Mouse (Mus musculus): ENCODE data around the gene Trim50. TPM values are rescaled to one million over a fixed set of nuclear protein-coding genes. Genes with fewer than 3 reads are reported as not detected.

Trim50 gene
- not detected in 2 replicates for polyA plus RNA-seq (2015; fragmentation: Nextera tagmentation; extraction: Ambion mirVana)

- Histone ChIP-seq H3K4me1 (0 out of 2 replicates have a peak, but pooled peaks cover 5% of the 10 kb centered on the region), H3K27ac (no peak within 1 kb of the TSS), H3K36me3 (no peaks in the 10 kb centered on the region), H3K4me3 (no peak within 1 kb of the TSS), H3K9me3 (peaks cover 13% of the 10 kb centered on the region), H3K27me3 (peaks cover 29% of the 10 kb centered on the region), H3K9ac (no peak within 1 kb of the TSS), H3K4me2 (replicated peaks) (0 out of 2 replicates have a peak within 1 kb of the TSS, but pooled peaks have one; percentile 19)
- 50% methylated on average over 9 of the region's 9 CpGs for WGBS
- no peak for ATAC-seq (ENCODE audit: low FRiP score, low read depth)
These were observed at the start of gene Trim50 for GRCm38 (mm10) chr5:135352995-135353394. TSS of gene Trim50 (plus strand) at chr5:135353295.

GRCm38 (mm10) chr5:135306321-135306965 lies 46.7 kb upstream of the Trim50 start:
- Histone ChIP-seq H3K4me3 (no peak overlapping the region), H3K4me2 (replicated peaks) (no peak overlapping the region), H3K36me3 (no peaks in the 10 kb centered on the region), H3K9me3 (no peaks in the 10 kb centered on the region), H3K27me3 (peaks cover 12% of the 10 kb centered on the region), H3K9ac (no peak overlapping the region), H3K4me1 (no peaks in the 10 kb centered on the region), H3K27ac (no peak overlapping the region)
- WGBS: 51% methylated on average over 10 of the region's 10 CpGs
- no peak for ATAC-seq (ENCODE audit: low FRiP score, low read depth)

- H3K36me3 ChIP-seq: no peaks in the 10 kb centered on the region
- peaks cover 7% of the 10 kb centered on the region; the same call in 1 of the 2 replicates for H3K4me1 ChIP-seq
- H3K27me3 ChIP-seq: peaks cover 2% of the 10 kb centered on the region; the same call in 1 of the 2 replicates
- ATAC-seq (ENCODE audit: low FRiP score, low read depth): no peak
- H3K27ac ChIP-seq: no peak overlapping the region
- no peak overlapping the region for H3K9ac ChIP-seq
- H3K4me3 ChIP-seq: no peak overlapping the region
- H3K4me2 ChIP-seq (replicated peaks): no peak overlapping the region
- H3K9me3 ChIP-seq: no peaks in the 10 kb centered on the region
- 71% methylated on average over 3 of the region's 3 CpGs for WGBS
These were observed 36.9 kb upstream of the Trim50 start for GRCm38 (mm10) chr5:135316177-135316576.

- WGBS: 65% methylated on average over 2 of the region's 2 CpGs
- no peak for ATAC-seq (ENCODE audit: low FRiP score, low read depth)
These were observed 33.2 kb upstream of the Trim50 start for GRCm38 (mm10) chr5:135319856-135320255.

GRCm38 (mm10) chr5:135322197-135322596 lies 30.9 kb upstream of the Trim50 start:
- H3K36me3 ChIP-seq: no peaks in the 10 kb centered on the region
- H3K4me1 ChIP-seq: 0 out of 2 replicates have a peak, but pooled peaks cover 2% of the 10 kb centered on the region
- no peak for ATAC-seq (ENCODE audit: low FRiP score, low read depth)
- H3K9me3 ChIP-seq: no peaks in the 10 kb centered on the region
- H3K4me3 ChIP-seq: no peak overlapping the region
- H3K27ac ChIP-seq: no peak overlapping the region
- WGBS: 85% methylated on average over 1 of the region's 1 CpGs
- H3K27me3 ChIP-seq: peaks cover 2% of the 10 kb centered on the region; the same call in 1 of the 2 replicates
- H3K4me2 ChIP-seq (replicated peaks): no peak overlapping the region
- H3K9ac ChIP-seq: no peak overlapping the region

More at GRCm38 (mm10) chr5:135319856-135320255, 33.2 kb upstream of the Trim50 start:
- no peaks in the 10 kb centered on the region; the same call in 1 of the 2 replicates for H3K27me3 ChIP-seq
- no peaks in the 10 kb centered on the region for H3K36me3 ChIP-seq
- H3K4me2 ChIP-seq (replicated peaks): no peak overlapping the region
- 0 out of 2 replicates have a peak overlapping the region, but pooled peaks have one; percentile 13 for H3K9ac ChIP-seq
- peaks cover 7% of the 10 kb centered on the region; the same call in 1 of the 2 replicates for H3K4me1 ChIP-seq
- H3K9me3 ChIP-seq: no peaks in the 10 kb centered on the region
- H3K4me3 ChIP-seq: no peak overlapping the region
- no peak overlapping the region for H3K27ac ChIP-seq

- no peak overlapping the region for H3K4me3 ChIP-seq
- no peaks in the 10 kb centered on the region for H3K4me1 ChIP-seq
- H3K36me3 ChIP-seq: no peaks in the 10 kb centered on the region
- 0 out of 2 replicates have a peak, but pooled peaks cover 2% of the 10 kb centered on the region for H3K27me3 ChIP-seq
- no peak for ATAC-seq (ENCODE audit: low FRiP score, low read depth)
- H3K4me2 ChIP-seq (replicated peaks): no peak overlapping the region
- no peak overlapping the region for H3K27ac ChIP-seq
- WGBS: 24% methylated on average over 3 of the region's 3 CpGs
- H3K9ac ChIP-seq: no peak overlapping the region
- no peaks in the 10 kb centered on the region for H3K9me3 ChIP-seq
These were observed 26.9 kb upstream of the Trim50 start for GRCm38 (mm10) chr5:135326121-135326659.

GRCm38 (mm10) chr5:135329471-135329870 lies 23.6 kb upstream of the Trim50 start:
- Histone ChIP-seq H3K9me3 (no peaks in the 10 kb centered on the region), H3K4me1 (no peaks in the 10 kb centered on the region), H3K9ac (no peak overlapping the region), H3K4me3 (no peak overlapping the region), H3K36me3 (no peaks in the 10 kb centered on the region), H3K4me2 (replicated peaks) (no peak overlapping the region), H3K27me3 (0 out of 2 replicates have a peak, but pooled peaks cover 2% of the 10 kb centered on the region), H3K27ac (no peak overlapping the region)
- ATAC-seq (ENCODE audit: low FRiP score, low read depth): no peak
- WGBS: 70% methylated on average over 4 of the region's 4 CpGs

- no peak overlapping the region for H3K27ac ChIP-seq
- ATAC-seq (ENCODE audit: low FRiP score, low read depth): no peak
- no peak overlapping the region for H3K4me3 ChIP-seq
- 83% methylated on average over 5 of the region's 5 CpGs for WGBS
- H3K27me3 ChIP-seq: 0 out of 2 replicates have a peak, but pooled peaks cover 2% of the 10 kb centered on the region
- no peaks in the 10 kb centered on the region for H3K36me3 ChIP-seq
- no peak overlapping the region for H3K9ac ChIP-seq
- H3K9me3 ChIP-seq: no peaks in the 10 kb centered on the region
- H3K4me2 ChIP-seq (replicated peaks): no peak overlapping the region
- no peaks in the 10 kb centered on the region for H3K4me1 ChIP-seq
These were observed 22.9 kb upstream of the Trim50 start for GRCm38 (mm10) chr5:135330201-135330600.

GRCm38 (mm10) chr5:135331161-135331560 lies 21.9 kb upstream of the Trim50 start:
- Histone ChIP-seq H3K36me3 (no peaks in the 10 kb centered on the region), H3K4me3 (no peak overlapping the region), H3K27ac (no peak overlapping the region), H3K4me2 (replicated peaks) (no peak overlapping the region), H3K27me3 (no peaks in the 10 kb centered on the region), H3K9me3 (no peaks in the 10 kb centered on the region), H3K9ac (no peak overlapping the region), H3K4me1 (no peaks in the 10 kb centered on the region)
- 82% methylated on average over 6 of the region's 6 CpGs for WGBS
- ATAC-seq (ENCODE audit: low FRiP score, low read depth): no peak

- Histone ChIP-seq H3K27ac (no peak overlapping the region), H3K9me3 (no peaks in the 10 kb centered on the region), H3K36me3 (no peaks in the 10 kb centered on the region), H3K4me3 (no peak overlapping the region), H3K4me1 (no peaks in the 10 kb centered on the region), H3K9ac (no peak overlapping the region), H3K4me2 (replicated peaks) (no peak overlapping the region), H3K27me3 (no peaks in the 10 kb centered on the region)
- no peak for ATAC-seq (ENCODE audit: low FRiP score, low read depth)
- 58% methylated on average over 3 of the region's 3 CpGs for WGBS
These were observed 15.5 kb upstream of the Trim50 start for GRCm38 (mm10) chr5:135337575-135337974.

- no peak for ATAC-seq (ENCODE audit: low FRiP score, low read depth)
- 73% methylated on average over 7 of the region's 7 CpGs for WGBS
- H3K4me3 ChIP-seq: no peak overlapping the region
- H3K4me2 ChIP-seq (replicated peaks): no peak overlapping the region
- H3K9me3 ChIP-seq: peaks cover 10% of the 10 kb centered on the region
- no peaks in the 10 kb centered on the region for H3K36me3 ChIP-seq
- H3K9ac ChIP-seq: no peak overlapping the region
- H3K27ac ChIP-seq: no peak overlapping the region
- 0 out of 2 replicates have a peak, but pooled peaks cover 4% of the 10 kb centered on the region for H3K27me3 ChIP-seq
- H3K4me1 ChIP-seq: peaks cover 7% of the 10 kb centered on the region; the same call in 1 of the 2 replicates
These were observed 7.1 kb upstream of the Trim50 start for GRCm38 (mm10) chr5:135345989-135346388.

- Histone ChIP-seq H3K36me3 (no peaks in the 10 kb centered on the region), H3K9me3 (peaks cover 10% of the 10 kb centered on the region), H3K27ac (no peak overlapping the region), H3K4me2 (replicated peaks) (no peak overlapping the region), H3K4me1 (peaks cover 7% of the 10 kb centered on the region; the same call in 1 of the 2 replicates), H3K4me3 (no peak overlapping the region), H3K9ac (no peak overlapping the region), H3K27me3 (0 out of 2 replicates have a peak, but pooled peaks cover 4% of the 10 kb centered on the region)
- 19% methylated on average over 1 of the region's 1 CpGs for WGBS
- ATAC-seq (ENCODE audit: low FRiP score, low read depth): no peak
These were observed 6.7 kb upstream of the Trim50 start for GRCm38 (mm10) chr5:135346430-135346829.

Data from limb, embryonic 13.5 days (tissue).